Mouse (Mus musculus) limb, embryonic 10.5 days (tissue): Measurements from ENCODE around the gene Gm45015. TPM values are rescaled to one million over a fixed set of nuclear protein-coding genes. Genes with fewer than 3 reads are reported as not detected.
A peak's percentile ranks its signal among the peaks of the same experiment; 100 is the strongest.

ENCODE experiments used
- DNase-seq: peaks from one replicate; pipeline ENCODE4 v3.0.0-alpha.2; 2017; ENCODE audit warnings: low spot score
- H3K27ac ChIP-seq: fragments of 300-500 bp; sonication (generic); 2 replicates; pipeline ENCODE4 v1.5.1; 2016; ENCODE audit warnings: mild to moderate bottlenecking
- H3K27me3 ChIP-seq: fragments of 300-500 bp; sonication (generic); 2 replicates; pipeline ENCODE4 v1.6.1; 2016; ENCODE audit warnings: low read depth, mild to moderate bottlenecking; ENCODE audit not compliant: poor library complexity, severe bottlenecking
- H3K36me3 ChIP-seq: fragments of 300-500 bp; sonication (generic); 2 replicates; pipeline ENCODE4 v1.6.1; 2016; ENCODE audit warnings: mild to moderate bottlenecking, moderate library complexity
- H3K4me1 ChIP-seq: fragments of 300-500 bp; sonication (generic); 2 replicates; pipeline ENCODE4 v1.6.1; 2016
- H3K4me3 ChIP-seq: fragments of 300-500 bp; sonication (generic); 2 replicates; pipeline ENCODE4 v1.5.1; 2016; ENCODE audit warnings: mild to moderate bottlenecking, moderate library complexity
- H3K9me3 ChIP-seq: fragments of 300-500 bp; sonication (generic); replicated peaks from 2 replicates; pipeline ENCODE4 v1.6.1; 2016; ENCODE audit warnings: mild to moderate bottlenecking
- WGBS: fragments of 180-500 bp; shearing (Covaris S2); methylation state at CpG from one replicate; pipeline ENCODE4 v1.1.7; 2016; 5-methylcytosine and 5-hydroxymethylcytosine counted together
- polyA plus RNA-seq: library from polyadenylated mRNA; unstranded; fragments of >200 nt; fragmentation: Nextera tagmentation; extraction: Ambion mirVana; gene quantifications from 2 replicates; pipeline ENCODE4 v1.2.1, GENCODE M21; 2016

Gene Gm45015
- not detected in 2 replicates for polyA plus RNA-seq

GRCm38 (mm10) chrX:73336740-73337139 is at the start of gene Gm45015:
Gm45015 (minus strand) TSS chrX:73336840.
- peaks cover 64% of the 10 kb centered on the region for H3K27me3 ChIP-seq
- no peaks in the 10 kb centered on the region for H3K4me1 ChIP-seq
- H3K36me3 ChIP-seq, result no peaks in the 10 kb centered on the region
- no peak for DNase-seq
- H3K4me3 ChIP-seq, result no peak within 1 kb of the TSS
- no peak within 1 kb of the TSS for H3K27ac ChIP-seq
- 90% methylated on average over 4 of the region's 4 CpGs for WGBS
- H3K9me3 ChIP-seq, result no peaks in the 10 kb centered on the region

GRCm38 (mm10) chrX:73384924-73385323 is 48.3 kb upstream of the Gm45015 start:
- H3K4me3 ChIP-seq, result no peak overlapping the region
- H3K27ac ChIP-seq, result no peak overlapping the region
- DNase-seq, result no peak
- no peaks in the 10 kb centered on the region for H3K36me3 ChIP-seq
- peaks cover 61% of the 10 kb centered on the region for H3K27me3 ChIP-seq
- 42% methylated on average over 1 of the region's 1 CpGs for WGBS
- H3K9me3 ChIP-seq, result no peaks in the 10 kb centered on the region
- H3K4me1 ChIP-seq, result no peaks in the 10 kb centered on the region

GRCm38 (mm10) chrX:73384419-73384818 is 47.8 kb upstream of the Gm45015 start:
- H3K27ac ChIP-seq, result no peak overlapping the region
- no peaks in the 10 kb centered on the region for H3K4me1 ChIP-seq
- no peak overlapping the region for H3K4me3 ChIP-seq
- H3K36me3 ChIP-seq, result no peaks in the 10 kb centered on the region
- WGBS, result 86% methylated on average over 6 of the region's 6 CpGs
- DNase-seq, result no peak
- peaks cover 66% of the 10 kb centered on the region for H3K27me3 ChIP-seq
- no peaks in the 10 kb centered on the region for H3K9me3 ChIP-seq

- no peak for DNase-seq
- Histone ChIP-seq H3K4me3 (no peak overlapping the region), H3K4me1 (no peaks in the 10 kb centered on the region), H3K9me3 (no peaks in the 10 kb centered on the region), H3K27ac (no peak overlapping the region), H3K36me3 (peaks cover 16% of the 10 kb centered on the region), H3K27me3 (peaks cover 46% of the 10 kb centered on the region)
These were observed 26.7 kb upstream of the Gm45015 start for GRCm38 (mm10) chrX:73363291-73363690.

- Histone ChIP-seq H3K36me3 (peaks cover 79% of the 10 kb centered on the region), H3K4me1 (no peaks in the 10 kb centered on the region), H3K9me3 (no peaks in the 10 kb centered on the region), H3K27ac (no peak overlapping the region), H3K27me3 (peaks cover 75% of the 10 kb centered on the region), H3K4me3 (no peak overlapping the region)
- no peak for DNase-seq
- WGBS, result 82% methylated on average over 1 of the region's 1 CpGs
These were observed 20.1 kb upstream of the Gm45015 start for GRCm38 (mm10) chrX:73356719-73357118.

- no peak for DNase-seq
- WGBS, result 98% methylated on average over 2 of the region's 2 CpGs
- H3K36me3 ChIP-seq, result peaks cover 85% of the 10 kb centered on the region
- no peaks in the 10 kb centered on the region for H3K9me3 ChIP-seq
- no peaks in the 10 kb centered on the region for H3K4me1 ChIP-seq
- no peak overlapping the region for H3K4me3 ChIP-seq
- H3K27ac ChIP-seq, result no peak overlapping the region
- peaks cover 75% of the 10 kb centered on the region for H3K27me3 ChIP-seq
These were observed 19.5 kb upstream of the Gm45015 start for GRCm38 (mm10) chrX:73356163-73356562.

GRCm38 (mm10) chrX:73344346-73344745 is 7.7 kb upstream of the Gm45015 start:
- no peak overlapping the region for H3K27ac ChIP-seq
- DNase-seq, result no peak
- H3K36me3 ChIP-seq, result peaks cover 13% of the 10 kb centered on the region
- no peaks in the 10 kb centered on the region for H3K9me3 ChIP-seq
- H3K4me3 ChIP-seq, result no peak overlapping the region
- peaks cover 6% of the 10 kb centered on the region for H3K4me1 ChIP-seq
- peaks cover 75% of the 10 kb centered on the region for H3K27me3 ChIP-seq
- WGBS, result 95% methylated on average over 1 of the region's 1 CpGs

- H3K4me1 ChIP-seq, result peaks cover 6% of the 10 kb centered on the region
- 96% methylated on average over 1 of the region's 1 CpGs for WGBS
- DNase-seq, result no peak
- H3K36me3 ChIP-seq, result peaks cover 13% of the 10 kb centered on the region
- H3K4me3 ChIP-seq, result peak overlapping the region; percentile 66; the same call in 1 of the 2 replicates
- no peaks in the 10 kb centered on the region for H3K9me3 ChIP-seq
- H3K27me3 ChIP-seq, result peaks cover 75% of the 10 kb centered on the region
- H3K27ac ChIP-seq, result no peak overlapping the region
These were observed 7.2 kb upstream of the Gm45015 start for GRCm38 (mm10) chrX:73343802-73344201.

GRCm38 (mm10) chrX:73342941-73343735 is 6.5 kb upstream of the Gm45015 start:
- peaks cover 6% of the 10 kb centered on the region for H3K4me1 ChIP-seq
- H3K27me3 ChIP-seq, result peaks cover 74% of the 10 kb centered on the region
- H3K9me3 ChIP-seq, result no peaks in the 10 kb centered on the region
- peaks cover 13% of the 10 kb centered on the region for H3K36me3 ChIP-seq
- no peak for DNase-seq
- H3K27ac ChIP-seq, result peak overlapping the region; percentile 90
- H3K4me3 ChIP-seq, result peak overlapping the region; percentile 66
- 16% methylated on average over 15 of the region's 15 CpGs for WGBS

- Histone ChIP-seq H3K9me3 (no peaks in the 10 kb centered on the region), H3K4me3 (peak within 1 kb of the TSS; percentile 66), H3K27ac (peak within 1 kb of the TSS; percentile 90), H3K36me3 (peaks cover 13% of the 10 kb centered on the region), H3K27me3 (peaks cover 75% of the 10 kb centered on the region), H3K4me1 (peaks cover 6% of the 10 kb centered on the region)
- peak; percentile 82 for DNase-seq
- WGBS, result 8% methylated on average over 37 of the region's 37 CpGs
These were observed 5.8 kb upstream of the Gm45015 start, which contains the start of gene Zfp275 for GRCm38 (mm10) chrX:73342483-73342895. Zfp275 (plus strand) TSS chrX:73342621.

GRCm38 (mm10) chrX:73342068-73342467 is 5.4 kb upstream of the Gm45015 start:
- WGBS, result 37% methylated on average over 3 of the region's 3 CpGs
- no peaks in the 10 kb centered on the region for H3K9me3 ChIP-seq
- peaks cover 6% of the 10 kb centered on the region for H3K4me1 ChIP-seq
- H3K4me3 ChIP-seq, result peak overlapping the region; percentile 66
- H3K27me3 ChIP-seq, result peaks cover 75% of the 10 kb centered on the region
- no peak for DNase-seq
- peaks cover 10% of the 10 kb centered on the region for H3K36me3 ChIP-seq
- H3K27ac ChIP-seq, result no peak overlapping the region

GRCm38 (mm10) chrX:73341473-73341872 is 4.8 kb upstream of the Gm45015 start:
- Histone ChIP-seq H3K9me3 (no peaks in the 10 kb centered on the region), H3K27ac (no peak overlapping the region), H3K36me3 (peaks cover 8% of the 10 kb centered on the region; the same call in 1 of the 2 replicates), H3K27me3 (peaks cover 75% of the 10 kb centered on the region), H3K4me3 (no peak overlapping the region), H3K4me1 (peaks cover 6% of the 10 kb centered on the region)
- 67% methylated on average over 1 of the region's 1 CpGs for WGBS
- DNase-seq, result no peak

- Histone ChIP-seq H3K4me3 (no peak overlapping the region), H3K4me1 (no peaks in the 10 kb centered on the region), H3K27ac (no peak overlapping the region), H3K36me3 (no peaks in the 10 kb centered on the region), H3K27me3 (peaks cover 60% of the 10 kb centered on the region), H3K9me3 (no peaks in the 10 kb centered on the region)
- no peak for DNase-seq
These were observed 3.1 kb downstream of the Gm45015 start for GRCm38 (mm10) chrX:73333548-73333947.
